Mouse (Mus musculus) gastrocnemius, postnatal 14 days (tissue): Measurements from ENCODE around the gene Ext2. TPM values are rescaled to one million over a fixed set of nuclear protein-coding genes. Genes with fewer than 3 reads are reported as not detected.

Experiments used
- DNase-seq: peaks from one replicate; pipeline ENCODE4 v3.0.0; 2021; ENCODE audit warnings: mixed read lengths
- intact Hi-C: fragments of 180-260 bp; cut with DNase I; formaldehyde crosslinking; loops from one replicate; pipeline ENCODE4 v1.15.1; 2025; ENCODE audit warnings: low total_unique reads
- long read RNA-seq, 2 experiments: library from polyadenylated mRNA; stranded (forward); transcript quantifications; one replicate each; pipeline ENCODE4 v2.0.0; 2021
- total RNA-seq, 2 experiments: library from RNA; stranded (reverse); gene quantifications; 2 replicates each; pipeline ENCODE4 v1.2.3; 2021

Ext2 gene
- 10 to 100 TPM; 33.5 to 37.8 TPM for total RNA-seq
- long read RNA-seq, experiment 1, transcript Ext2-201 (14 exons, 2,871 nt), result major isoform, 40 of 53 reads
- long read RNA-seq, experiment 1, partial matches to known transcripts, result 6 of 53 reads
- long read RNA-seq, experiment 1, other reads (novel, unspliced or antisense), result 7 of 53 reads
- long read RNA-seq, experiment 2, transcript Ext2-201 (14 exons, 2,871 nt), result major isoform, 37 of 58 reads
- long read RNA-seq, experiment 2, partial matches to known transcripts, result 4 of 58 reads
- long read RNA-seq, experiment 2, other reads (novel, unspliced or antisense), result 17 of 58 reads

- peak; percentile 89 for DNase-seq
- intact Hi-C loops, result no loop called here
Measured at GRCm38 (mm10) chr2:93822045-93822749, at the start of gene Ext2. TSS of gene Ext2 (minus strand) at chr2:93822568.

DNA sequence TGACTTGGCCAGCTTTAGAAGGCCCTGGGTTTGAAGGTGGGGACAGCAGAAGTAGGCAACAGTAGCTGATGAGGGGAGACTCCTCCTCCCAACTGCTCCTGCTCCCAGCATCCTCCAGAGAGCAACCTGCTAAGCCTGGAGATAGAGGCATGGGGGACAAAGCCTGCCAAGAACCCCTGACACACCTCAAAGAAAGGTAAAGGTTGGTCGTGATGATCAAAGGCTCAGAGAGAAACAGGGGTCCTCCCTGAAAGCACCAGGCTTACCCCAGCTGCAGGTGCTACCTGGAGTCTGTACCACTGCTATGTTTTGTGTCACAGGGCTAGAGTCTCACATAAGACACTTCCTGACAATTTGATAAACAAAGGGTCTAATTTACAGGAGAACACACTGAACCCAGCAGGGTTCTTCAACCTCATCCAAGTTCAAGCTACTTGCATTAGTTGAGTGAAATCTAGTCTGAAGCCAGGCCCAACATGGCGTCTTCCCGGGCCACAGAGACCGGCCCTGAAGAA lies 49.1 kb upstream of the Ext2 start:
- intact Hi-C loops, result no loop called here

DNA sequence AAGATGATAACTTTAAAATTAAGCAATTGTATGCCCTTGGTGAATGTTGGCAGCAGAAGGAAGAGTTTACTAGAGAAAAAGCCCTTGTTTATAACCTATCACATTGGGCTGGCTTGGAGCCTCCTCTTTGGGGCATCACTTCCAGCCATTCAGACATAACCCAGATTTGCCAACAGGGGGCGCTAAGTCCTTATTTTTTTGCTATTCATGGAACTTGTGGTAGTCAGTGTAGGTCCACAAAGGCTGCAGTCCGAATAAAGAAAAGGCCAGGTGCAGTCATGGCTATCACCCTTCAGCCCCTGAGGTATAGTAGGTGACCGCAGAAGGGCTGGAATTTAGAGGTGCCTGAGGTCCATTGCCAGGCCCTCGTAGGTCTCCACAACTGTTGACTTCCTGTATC lies 48.5 kb upstream of the Ext2 start:
- intact Hi-C loops, result no loop called here
- DNase-seq, result peak; percentile 71

More for the DNA sequence above, 49.1 kb upstream of the Ext2 start:
- no peak for DNase-seq

GRCm38 (mm10) chr2:93869107-93869600 lies 46.8 kb upstream of the Ext2 start, which contains the start of gene Accsl:
TSS of gene Accsl (minus strand) at chr2:93869157.
- no peak for DNase-seq
- intact Hi-C loops, result loop anchor here (2.0 kb wide), 1 partner anchor 134 kb away; no protein-coding TSS in a partner anchor

GRCm38 (mm10) chr2:93868566-93868965 lies 46.2 kb upstream of the Ext2 start:
- no peak for DNase-seq
- intact Hi-C loops, result loop anchor here (2.0 kb wide), 1 partner anchor 134 kb away; no protein-coding TSS in a partner anchor

GRCm38 (mm10) chr2:93863229-93863628 lies 40.9 kb upstream of the Ext2 start:
- intact Hi-C loops, result no loop called here

DNA sequence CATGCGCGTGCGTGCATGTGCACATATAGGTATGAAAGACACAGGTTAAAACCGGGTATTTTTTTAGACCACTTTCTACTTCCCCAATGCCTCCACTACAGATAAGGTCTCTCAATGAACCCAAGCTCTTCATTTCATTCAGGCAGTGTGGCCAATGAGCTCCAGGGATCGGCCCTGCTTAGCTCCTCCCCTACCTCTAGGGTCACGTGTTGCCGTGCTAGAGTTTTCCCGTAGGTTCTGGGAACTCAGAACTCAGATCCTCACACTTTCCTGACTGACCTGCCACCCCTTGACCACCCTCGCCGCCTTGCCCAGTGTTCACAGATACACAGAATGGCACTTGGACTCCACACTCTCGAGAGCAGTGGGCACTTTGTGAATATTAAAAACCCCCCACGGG lies 36.5 kb upstream of the Ext2 start:
- intact Hi-C loops, result no loop called here

More at GRCm38 (mm10) chr2:93863229-93863628, 40.9 kb upstream of the Ext2 start:
- DNase-seq, result no peak

DNA sequence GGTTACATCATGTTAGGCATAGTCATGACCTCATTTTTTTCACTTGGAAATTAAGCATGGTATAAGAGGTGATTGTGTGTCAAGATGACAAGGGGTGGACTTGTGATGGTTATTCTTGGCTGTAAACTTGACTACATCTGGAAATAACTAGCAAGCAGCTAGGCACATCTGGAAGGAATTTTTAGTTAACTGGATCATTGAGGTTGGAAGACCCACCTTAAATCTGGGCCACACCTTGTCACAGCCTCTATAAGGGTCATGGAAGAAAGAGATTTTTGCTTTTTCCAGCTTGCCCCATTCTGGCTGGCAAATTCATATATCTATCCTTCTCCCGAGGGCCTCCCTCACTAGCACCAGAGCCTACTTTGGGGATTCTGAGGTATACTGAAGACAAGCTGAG lies 28.9 kb upstream of the Ext2 start:
- intact Hi-C loops, result no loop called here
- DNase-seq, result no peak

More for the DNA sequence above, 36.5 kb upstream of the Ext2 start:
- DNase-seq, result no peak

DNA sequence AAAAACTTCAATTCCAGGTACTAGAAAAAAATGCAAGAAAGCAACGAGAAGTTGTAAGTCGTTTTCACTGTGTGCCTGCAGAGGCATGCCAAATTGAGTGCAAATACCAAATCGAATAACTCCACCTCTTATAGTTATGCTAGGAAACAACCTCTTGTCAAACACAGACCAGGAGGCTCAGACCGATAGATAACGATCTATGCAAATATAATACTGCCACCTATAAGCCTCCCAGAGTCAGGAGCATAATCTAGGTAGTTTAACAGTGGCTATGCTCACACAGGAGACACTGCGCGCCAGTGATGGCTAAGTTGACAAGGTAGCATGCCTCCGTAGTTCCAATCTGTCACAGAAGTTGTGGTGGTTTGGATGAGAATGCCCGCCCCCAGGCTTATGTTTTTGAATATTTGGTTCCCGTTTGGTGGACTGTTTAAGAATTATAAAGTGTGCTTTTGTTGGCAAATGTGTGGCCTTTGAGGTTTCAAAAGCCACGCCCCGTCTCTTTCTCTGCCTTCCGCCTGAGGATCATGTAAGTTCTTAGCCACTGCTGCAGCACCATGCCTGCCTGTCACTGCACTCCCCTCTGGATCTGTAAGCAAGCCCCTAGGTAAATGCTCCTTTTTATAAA lies 28.1 kb upstream of the Ext2 start:
- no peak for DNase-seq
- intact Hi-C loops, result no loop called here

DNA sequence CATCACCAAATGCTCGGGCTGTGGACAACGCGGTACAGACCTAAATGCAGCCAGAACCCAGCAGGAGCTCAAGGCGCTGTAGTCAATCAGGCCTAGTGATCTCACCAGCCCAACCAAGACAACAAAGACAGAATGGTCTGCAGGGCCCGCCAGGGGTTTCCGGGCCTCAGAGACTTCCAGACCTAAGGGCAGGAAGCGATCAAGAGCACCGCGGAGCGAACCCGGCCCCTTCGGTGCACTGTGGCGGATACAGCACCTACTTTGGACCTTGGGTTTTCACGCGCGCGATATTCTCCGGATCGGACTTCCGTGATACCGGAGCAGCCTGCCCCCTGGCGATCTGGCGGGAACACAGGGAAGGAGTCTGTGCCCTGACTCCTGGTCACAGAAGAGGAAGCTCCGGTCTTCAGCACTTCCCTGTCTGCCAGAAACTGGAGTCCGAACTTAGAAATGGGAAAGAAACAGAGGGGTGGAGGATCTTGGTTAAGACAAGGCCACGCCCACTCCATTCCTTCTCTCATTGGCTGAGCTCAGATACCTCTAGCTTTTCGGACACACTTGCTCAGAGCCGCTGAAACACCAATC lies 27.2 kb upstream of the Ext2 start, which contains the start of gene Accs:
Gene Accs (minus strand): TSS at position 439 of the 585 bp plus-strand sequence.
- intact Hi-C loops, result no loop called here
- peak; percentile 79 for DNase-seq

- DNase-seq, result no peak
- intact Hi-C loops, result no loop called here
Measured at GRCm38 (mm10) chr2:93841349-93841748, 19.0 kb upstream of the Ext2 start.

GRCm38 (mm10) chr2:93840109-93840508 lies 17.7 kb upstream of the Ext2 start:
- DNase-seq, result no peak
- intact Hi-C loops, result no loop called here

DNA sequence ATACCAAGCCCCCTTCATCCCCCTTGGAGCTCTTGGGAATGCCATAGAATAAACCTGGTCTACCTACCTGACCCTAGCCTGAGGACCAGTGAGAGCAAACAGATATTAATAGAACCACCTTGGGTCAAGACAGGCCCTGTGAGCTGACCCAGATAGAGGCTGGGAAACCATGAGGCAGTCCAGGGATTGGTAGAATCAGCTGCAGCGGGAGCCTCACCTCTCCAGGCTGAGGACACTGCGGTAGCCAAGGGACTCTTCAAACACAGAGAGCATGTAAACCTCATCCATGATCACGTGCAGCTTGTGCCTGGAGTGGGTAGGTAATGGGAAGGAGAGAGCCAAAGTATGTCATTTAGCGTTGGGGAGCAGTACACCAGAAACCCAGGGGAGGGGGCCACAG lies 16.6 kb upstream of the Ext2 start:
- DNase-seq, result no peak
- intact Hi-C loops, result no loop called here

- DNase-seq, result no peak
- intact Hi-C loops, result no loop called here
Measured at GRCm38 (mm10) chr2:93836232-93836785, 13.9 kb upstream of the Ext2 start.

DNA sequence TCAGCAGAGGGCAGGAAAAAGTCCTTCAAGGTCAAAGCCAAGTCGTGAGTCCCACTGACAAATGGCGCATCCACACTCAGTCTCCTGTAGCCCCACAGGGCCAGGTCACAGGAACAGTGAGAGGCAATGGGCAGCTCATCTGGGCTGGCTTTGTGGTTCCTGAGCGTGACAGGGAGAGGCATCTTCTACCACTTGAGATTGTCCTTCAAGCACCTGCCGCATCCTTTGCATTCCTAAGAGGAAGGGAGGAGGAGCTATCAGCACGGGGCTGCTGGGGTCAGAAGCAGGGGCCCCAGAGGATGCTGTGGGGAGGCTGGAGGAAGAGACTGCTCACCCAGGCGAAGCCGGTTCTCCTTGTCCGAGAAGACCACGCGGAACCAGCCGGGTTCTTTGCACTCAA lies 13.2 kb upstream of the Ext2 start:
- no peak for DNase-seq
- intact Hi-C loops, result no loop called here

DNA sequence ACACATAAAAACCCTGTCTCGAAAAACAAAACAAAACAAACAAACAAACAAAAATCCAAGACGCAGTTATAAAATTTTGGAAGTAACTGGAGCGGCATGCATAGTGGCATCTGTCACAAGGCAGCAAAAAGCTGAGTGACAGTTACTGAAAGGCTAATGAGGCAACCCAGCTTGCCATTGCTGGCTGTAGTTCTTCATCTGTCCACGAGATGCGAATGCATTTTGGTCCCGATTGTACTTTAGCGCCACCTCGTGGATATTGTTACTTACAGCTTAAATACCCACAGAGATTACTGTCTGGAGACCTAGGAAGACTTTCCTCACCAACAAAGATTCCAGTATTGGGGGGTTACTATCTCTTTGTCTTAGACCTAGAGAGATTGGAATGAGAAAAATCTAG lies 1.2 kb upstream of the Ext2 start:
- intact Hi-C loops, result no loop called here
- peak; percentile 60 for DNase-seq

DNA sequence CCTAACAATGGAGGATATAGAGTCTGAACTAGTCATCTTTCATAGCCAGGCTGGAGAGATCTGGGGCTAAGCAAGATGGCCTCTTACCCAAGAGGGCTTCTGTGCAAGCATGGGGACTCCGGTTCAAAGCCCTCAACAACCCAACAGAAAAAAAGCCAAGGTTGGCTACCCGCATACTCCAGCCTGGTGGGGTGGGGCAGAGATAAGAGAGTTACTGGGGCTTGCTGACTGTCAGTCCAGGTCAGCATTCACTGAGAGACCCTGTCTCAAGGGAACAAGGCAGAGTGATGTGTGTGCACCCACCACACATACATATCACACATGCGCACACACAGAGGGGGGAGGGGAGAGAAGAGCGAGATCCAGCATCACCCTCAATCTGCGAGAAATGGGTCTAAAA lies 4.6 kb downstream of the Ext2 start:
- DNase-seq, result no peak
- intact Hi-C loops, result loop anchor here (10.0 kb wide), 1 partner anchor 343 kb away; no protein-coding TSS in a partner anchor

DNA sequence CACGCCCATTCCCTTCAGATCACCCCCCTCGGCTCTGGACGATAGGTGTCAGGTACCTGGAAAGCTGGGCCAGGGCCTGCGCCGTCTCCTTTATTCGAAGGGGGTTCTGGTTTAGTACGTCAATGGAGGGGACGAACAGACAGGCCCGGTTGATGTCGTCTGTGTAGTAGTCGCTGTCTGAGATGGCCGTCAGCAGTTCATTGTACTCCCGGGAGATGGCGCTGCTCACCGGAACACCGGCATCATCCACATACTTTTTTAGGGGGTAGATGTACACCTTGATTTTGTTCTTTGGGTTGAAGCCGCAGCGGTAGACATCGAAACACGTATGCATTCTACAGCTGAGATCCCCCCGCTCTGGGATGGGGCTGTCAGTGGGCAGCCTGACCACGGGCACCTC lies 9.0 kb downstream of the Ext2 start:
- no peak for DNase-seq
- intact Hi-C loops, result loop anchor here (10.0 kb wide), 1 partner anchor 339 kb away; no protein-coding TSS in a partner anchor

GRCm38 (mm10) chr2:93811812-93812211 lies 10.6 kb downstream of the Ext2 start:
- peak; percentile 56 for DNase-seq
- intact Hi-C loops, result loop anchor here (10.0 kb wide), 1 partner anchor 337 kb away; no protein-coding TSS in a partner anchor
